Mouse (Mus musculus) CH12.LX (cell line): ENCODE results near the gene Pgls. TPM values are rescaled to one million over a fixed set of nuclear protein-coding genes. Genes with fewer than 3 reads are reported as not detected.

Experiments used
- DNase-seq: peaks from one replicate; pipeline ENCODE4 v3.0.0-alpha.2; 2013; ENCODE audit errors: extremely low read depth
- H3K27ac ChIP-seq: 2 replicates; pipeline ENCODE4 v1.5.1; 2012; ENCODE audit warnings: low read depth, mild to moderate bottlenecking, control low read depth, moderate library complexity; ENCODE audit not compliant: insufficient read depth
- H3K27me3 ChIP-seq: replicated peaks from 2 replicates; pipeline ENCODE3; 2012; ENCODE audit warnings: inconsistent platforms
- H3K36me3 ChIP-seq, 2 experiments: replicated peaks in 1 of 2; 2 replicates each; pipeline versions ENCODE3 to v1.6.1; 2012; ENCODE audit warnings: inconsistent platforms in 1 of 2, low read length in 1 of 2, mild to moderate bottlenecking in 1 of 2, mixed read lengths in 1 of 2, moderate library complexity in 1 of 2; ENCODE audit not compliant: control insufficient read depth in 1 of 2, insufficient read depth in 1 of 2
- H3K4me1 ChIP-seq, 2 experiments: 2 replicates each; pipeline ENCODE4 v1.6.1; 2012; ENCODE audit warnings: inconsistent platforms in 1 of 2, moderate library complexity in 1 of 2; ENCODE audit not compliant: insufficient read depth in 2 of 2, control insufficient read depth in 1 of 2
- H3K4me2 ChIP-seq: 2 replicates; pipeline ENCODE4 v1.6.1; 2012; ENCODE audit warnings: low read depth, mild to moderate bottlenecking, control low read depth; ENCODE audit not compliant: poor library complexity, insufficient read depth, severe bottlenecking
- H3K4me3 ChIP-seq, 3 experiments: fragments of 150-350 bp in 1 of 3; sonication (generic) in 1 of 3; replicated peaks in 1 of 3; 2 replicates each; pipeline versions ENCODE3 to v1.5.1; 2011 to 2012; ENCODE audit warnings: low read depth in 2 of 3, low read length in 2 of 3, mild to moderate bottlenecking in 2 of 3, moderate library complexity in 2 of 3, control low read depth in 1 of 3, improper control_type of control experiment in 1 of 3, inconsistent platforms in 1 of 3, mixed read lengths in 1 of 3; ENCODE audit not compliant: poor library complexity in 1 of 3
- H3K79me2 ChIP-seq: replicated peaks from 2 replicates; pipeline ENCODE4 v1.6.1; 2012; ENCODE audit warnings: mild to moderate bottlenecking, moderate library complexity; ENCODE audit not compliant: control insufficient read depth, poor library complexity, insufficient read depth, severe bottlenecking; ENCODE audit errors: extremely low read depth
- H3K9ac ChIP-seq: 2 replicates; pipeline ENCODE4 v1.6.1; 2012; ENCODE audit warnings: low read depth, mild to moderate bottlenecking, control low read depth, moderate library complexity; ENCODE audit not compliant: insufficient read depth
- H3K9me3 ChIP-seq: replicated peaks from 2 replicates; pipeline ENCODE3; 2012; ENCODE audit warnings: low read length, inconsistent platforms, mixed read lengths
- CTCF ChIP-seq, 2 experiments: IDR thresholded peaks in 1 of 2; conservative IDR thresholded peaks in 1 of 2; 2 replicates each; pipeline ENCODE4 v1.5.1; 2011 to 2012; ENCODE audit warnings: low read depth in 2 of 2, low read length in 2 of 2, improper control_type of control experiment in 1 of 2, inconsistent platforms in 1 of 2, mild to moderate bottlenecking in 1 of 2, moderate library complexity in 1 of 2
- EP300 ChIP-seq: IDR thresholded peaks from 2 replicates; pipeline ENCODE4 v1.6.1; 2011; ENCODE audit warnings: low read length, improper control_type of control experiment
- GABPA ChIP-seq: IDR thresholded peaks from 2 replicates; pipeline ENCODE4 v1.6.1; 2012; ENCODE audit warnings: low read depth, low read length, improper control_type of control experiment, inconsistent platforms; ENCODE audit not compliant: insufficient replicate concordance
- JUN ChIP-seq: IDR thresholded peaks from 2 replicates; pipeline ENCODE4 v1.6.1; 2011; ENCODE audit warnings: low read depth, mild to moderate bottlenecking, low read length, improper control_type of control experiment, moderate library complexity; ENCODE audit not compliant: insufficient read depth
- KAT2A ChIP-seq: IDR thresholded peaks from 2 replicates; pipeline ENCODE4 v1.6.1; 2012; ENCODE audit warnings: low read length, improper control_type of control experiment, inconsistent platforms; ENCODE audit not compliant: insufficient replicate concordance
- MAFK ChIP-seq: IDR thresholded peaks from 2 replicates; pipeline ENCODE4 v1.6.1; 2011; ENCODE audit warnings: low read length, improper control_type of control experiment; ENCODE audit not compliant: insufficient replicate concordance
- MAX ChIP-seq: IDR thresholded peaks from 2 replicates; pipeline ENCODE4 v1.6.1; 2011; ENCODE audit warnings: low read length, improper control_type of control experiment
- MAZ ChIP-seq: IDR thresholded peaks from 2 replicates; pipeline ENCODE4 v1.6.1; 2012; ENCODE audit warnings: low read depth, mild to moderate bottlenecking, inconsistent platforms, low read length, improper control_type of control experiment, moderate library complexity
- MEF2A ChIP-seq: IDR thresholded peaks from 2 replicates; pipeline ENCODE4 v1.6.1; 2014; ENCODE audit warnings: low read depth, mild to moderate bottlenecking, inconsistent platforms, low read length, improper control_type of control experiment, borderline replicate concordance
- NELFE ChIP-seq: IDR thresholded peaks from 2 replicates; pipeline ENCODE4 v1.6.1; 2011; ENCODE audit warnings: low read depth, low read length, improper control_type of control experiment
- NRF1 ChIP-seq: IDR thresholded peaks from 2 replicates; pipeline ENCODE4 v1.6.1; 2014; ENCODE audit warnings: low read depth, mild to moderate bottlenecking, inconsistent platforms, low read length, improper control_type of control experiment, moderate library complexity
- POLR2A ChIP-seq: IDR thresholded peaks from 2 replicates; pipeline ENCODE4 v1.6.1; 2011; ENCODE audit warnings: low read depth, mild to moderate bottlenecking, improper control_type of control experiment, low read length
- POLR2AphosphoS2 ChIP-seq: IDR thresholded peaks from 2 replicates; pipeline ENCODE4 v1.6.1; 2011; ENCODE audit warnings: low read depth, low read length, improper control_type of control experiment
- RAD21 ChIP-seq: IDR thresholded peaks from 2 replicates; pipeline ENCODE4 v1.6.1; 2011; ENCODE audit warnings: low read depth, mild to moderate bottlenecking, low read length, improper control_type of control experiment, moderate library complexity
- RCOR1 ChIP-seq: conservative IDR thresholded peaks from 2 replicates; pipeline ENCODE4 v1.6.1; 2012; ENCODE audit warnings: low read depth, mild to moderate bottlenecking, inconsistent platforms, low read length, improper control_type of control experiment
- SIN3A ChIP-seq: IDR thresholded peaks from 2 replicates; pipeline ENCODE4 v1.6.1; 2012; ENCODE audit warnings: low read length, improper control_type of control experiment, inconsistent platforms
- TBP ChIP-seq: conservative IDR thresholded peaks from 2 replicates; pipeline ENCODE4 v1.6.1; 2011; ENCODE audit warnings: low read depth, low read length, improper control_type of control experiment
- TCF12 ChIP-seq: IDR thresholded peaks from 2 replicates; pipeline ENCODE4 v1.6.1; 2014; ENCODE audit warnings: low read depth, mild to moderate bottlenecking, inconsistent platforms, low read length, improper control_type of control experiment
- USF1 ChIP-seq: IDR thresholded peaks from 2 replicates; pipeline ENCODE4 v1.6.1; 2014; ENCODE audit warnings: low read depth, mild to moderate bottlenecking, inconsistent platforms, low read length, improper control_type of control experiment
- ZC3H11A ChIP-seq: IDR thresholded peaks from 2 replicates; pipeline ENCODE4 v1.6.1; 2012; ENCODE audit warnings: low read depth, mild to moderate bottlenecking, inconsistent platforms, low read length, improper control_type of control experiment
- ZNF384 ChIP-seq: IDR thresholded peaks from 2 replicates; pipeline ENCODE4 v1.6.1; 2012; ENCODE audit warnings: low read depth, low read length, improper control_type of control experiment, inconsistent platforms
- dilution Hi-C: fragments of 300-500 bp; cut with MboI; formaldehyde crosslinking; loops from 2 replicates; pipeline ENCODE4 v1.14.3; 2020; ENCODE audit warnings: low sequenced_read_pairs; ENCODE audit not compliant: extremely low pct_unique_long_range_greater_than_20kb, extremely low pct_ligation_motif_present
- in situ Hi-C: fragments of 300-500 bp; cut with MboI; formaldehyde crosslinking; loops from 3 replicates; pipeline ENCODE4 v1.14.3; 2019; ENCODE audit warnings: low sequenced_read_pairs, low pct_ligation_motif_present, low pct_unique_long_range_greater_than_20kb, mixed read lengths
- polyA plus RNA-seq: library from polyadenylated mRNA; unstranded; fragments of >175 nt; gene quantifications from 2 replicates; pipeline ENCODE4 v1.2.1, GENCODE M21; 2012; ENCODE audit warnings: low read depth; ENCODE audit not compliant: insufficient read length
- total RNA-seq, 2 experiments: library from RNA; depleted of rRNA; stranded (reverse); fragments of 300-350 nt in 1 of 2; fragments of >200 nt in 1 of 2; gene quantifications; 2 replicates each; pipeline ENCODE4 v1.2.3; 2012 to 2014

The Pgls gene
- total and polyA plus RNA-seq, 3 experiments: 74.9 to 215 (median 118) TPM

- TF ChIP-seq MAX: peak; percentile 26; the same call in 1 of the 2 replicates
- TF ChIP-seq ZC3H11A: no peak
- 0 out of 2 replicates have a peak, but pooled peaks have one; percentile 36 for TF ChIP-seq TCF12
- TF ChIP-seq NELFE: no peak
- no peak for TF ChIP-seq USF1
- peak; percentile 69 for TF ChIP-seq EP300
- TF ChIP-seq MAFK: no peak
- no peak for TF ChIP-seq MAZ
- no peak for TF ChIP-seq ZNF384
- TF ChIP-seq NRF1: no peak
- TF ChIP-seq, all 38 proteins: peak for 9
These were observed 45.4 kb downstream of the Pgls start (continued) for GRCm38 (mm10) chr8:71637149-71638095.

GRCm38 (mm10) chr8:71638321-71638720 is 46.3 kb downstream of the Pgls start:
- H3K9me3 ChIP-seq: no peaks in the 10 kb centered on the region
- no peak overlapping the region for H3K9ac ChIP-seq
- dilution Hi-C loops: no loop called here
- TF ChIP-seq SIN3A (no peak), MEF2A (no peak), POLR2AphosphoS2 (no peak), JUN (no peak), TCF12 (no peak), GABPA (no peak), TBP (no peak), POLR2A (no peak), RAD21 (no peak), RCOR1 (no peak), USF1 (no peak), KAT2A (no peak), CTCF (conservative IDR thresholded peaks at IDR 0.05 in 1 of 2, IDR thresholded peaks at IDR 0.05 in 1 of 2; ENCODE audit: low read depth in 2 of 2, low read length in 2 of 2) (no peak)
- no peak overlapping the region for H3K27ac ChIP-seq
- in situ Hi-C loops: no loop called here
- H3K4me3 ChIP-seq: no peak overlapping the region
- no peaks in the 10 kb centered on the region for H3K36me3 ChIP-seq
- peaks cover 27 to 64% of the 10 kb centered on the region in 2 experiments for H3K4me1 ChIP-seq
- H3K4me2 ChIP-seq: no peak overlapping the region
- H3K27me3 ChIP-seq: no peaks in the 10 kb centered on the region
- no peak for DNase-seq
- no peaks in the 10 kb centered on the region for H3K79me2 ChIP-seq
